Mouse (Mus musculus) liver, embryonic 14.5 days (tissue): ENCODE measurements around the gene Atxn1.

ENCODE experiments used
- CTCF ChIP-seq: IDR thresholded peaks from 2 replicates; pipeline ENCODE4 v1.5.1; 2016; ENCODE audit warnings: antibody characterized with exemption, low read depth, control low read depth
- EP300 ChIP-seq: IDR thresholded peaks from 2 replicates; pipeline ENCODE4 v1.6.1; 2016; ENCODE audit warnings: antibody characterized with exemption, low read depth

GRCm38 (mm10) chr13:45658343-45658742 is 306.5 kb downstream of the Atxn1 start:
- TF ChIP-seq CTCF (no peak), EP300 (no peak)
